Mouse (Mus musculus): ENCODE results near the gene Armc7.

DNA sequence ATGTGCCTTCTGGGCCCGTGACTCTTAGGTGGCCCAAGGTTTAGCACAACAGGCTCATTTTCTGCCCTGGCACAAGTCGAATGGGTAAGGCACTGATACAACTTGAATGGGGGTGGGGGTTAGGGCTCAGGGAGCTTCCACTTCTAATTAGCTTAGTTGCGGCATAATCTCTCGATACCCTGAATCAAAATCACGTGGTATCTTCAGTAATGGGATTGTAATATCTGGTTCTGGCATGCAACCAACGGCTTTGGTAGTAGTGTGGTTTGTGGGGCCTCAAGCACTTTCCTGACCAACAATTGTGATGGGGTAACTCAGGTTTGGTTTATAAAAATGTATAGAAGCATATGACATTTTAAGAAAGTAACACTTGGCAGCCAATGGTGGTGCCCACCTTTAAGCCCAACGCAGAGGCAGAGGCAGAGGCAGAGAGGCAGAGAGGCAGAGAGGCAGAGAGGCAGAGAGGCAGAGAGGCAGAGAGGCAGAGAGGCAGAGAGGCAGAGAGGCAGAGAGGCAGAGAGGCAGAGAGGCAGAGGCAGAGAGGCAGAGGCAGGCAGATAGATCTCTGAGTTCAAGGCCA is 23.1 kb upstream of the Armc7 start:
- no peak for TF ChIP-seq CTCF (IDR thresholded peaks at IDR 0.05)
- TF ChIP-seq POLR2A (IDR thresholded peaks at IDR 0.05; ENCODE audit: insufficient read depth, low read depth, low read length), result no peak
- TF ChIP-seq EP300 (IDR thresholded peaks at IDR 0.05; ENCODE audit: insufficient read depth, low read depth, low read length), result no peak
